Mouse (Mus musculus): Measurements from ENCODE around the gene Syne4. TPM values are rescaled to one million over a fixed set of nuclear protein-coding genes. Genes with fewer than 3 reads are reported as not detected.

Gene Syne4
- polyA plus RNA-seq (2015; fragmentation: Nextera tagmentation; extraction: Ambion mirVana) = 2.6 and 3.4 TPM in 2 replicates

DNA sequence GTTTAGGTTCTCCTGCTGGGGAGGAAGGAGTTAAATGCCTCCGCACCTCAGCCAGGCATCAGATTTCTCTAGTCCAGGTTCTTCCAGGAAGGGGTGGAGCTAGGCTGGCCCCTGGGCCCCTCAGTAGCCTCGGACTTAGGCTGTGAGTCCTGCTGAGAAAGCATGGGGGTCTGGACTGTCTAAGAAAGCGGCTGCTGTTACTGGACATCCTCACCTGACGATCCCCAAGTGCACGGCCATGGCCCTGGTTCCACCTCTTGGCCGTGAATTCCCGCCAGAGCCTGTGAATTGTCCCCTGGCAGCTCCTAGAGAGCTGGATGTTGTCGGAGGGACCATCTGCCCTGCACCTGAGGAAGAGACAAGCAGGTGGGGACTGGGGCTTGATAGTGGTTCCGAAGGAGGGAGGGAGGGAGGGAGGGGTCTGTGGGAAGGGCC lies at the start of gene Syne4:
Gene Syne4, plus strand, starts transcription at position 87 of the 435 bp plus-strand sequence.

DNA sequence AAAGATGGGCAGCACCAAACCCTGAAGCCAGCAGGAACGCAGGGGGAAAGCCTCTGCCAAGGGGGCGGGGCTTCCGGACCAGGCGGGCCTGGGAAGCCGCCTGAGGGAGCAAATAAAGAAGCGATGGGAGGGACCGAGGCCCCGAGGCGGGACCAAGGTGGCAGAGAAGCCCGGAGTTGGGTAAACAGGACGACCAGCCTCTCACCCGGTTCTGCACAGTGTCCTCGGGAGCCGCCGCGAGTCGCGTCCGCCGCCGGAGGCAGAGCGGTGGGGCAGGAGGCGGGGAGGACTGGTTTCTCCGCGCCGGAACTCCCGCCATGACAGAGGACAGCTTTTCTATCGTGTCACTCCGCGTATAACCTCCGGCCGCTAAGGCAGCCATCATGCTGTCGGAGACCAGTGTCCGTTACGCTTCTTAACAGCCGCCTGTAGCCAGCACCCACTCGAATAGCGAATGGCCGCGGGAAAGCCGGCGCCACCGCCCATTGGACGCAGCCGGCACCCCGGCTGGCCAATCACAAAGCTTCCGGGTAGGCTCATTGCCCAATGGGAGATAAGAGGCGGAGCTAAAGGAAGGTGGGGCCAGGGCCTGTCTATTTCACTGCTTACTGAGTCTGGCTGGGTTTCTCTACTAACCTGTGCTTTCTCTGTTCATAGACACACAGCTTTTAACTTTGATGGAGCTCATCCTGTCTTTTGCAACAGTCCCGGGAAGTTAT lies 34.5 kb upstream of the Syne4 start, which contains the start of the genes Thap8 and Wdr62:
Gene Thap8, plus strand, starts transcription at position 144 of the 719 bp plus-strand sequence.
Gene Wdr62, minus strand, starts transcription at position 469 of the 719 bp plus-strand sequence.

DNA sequence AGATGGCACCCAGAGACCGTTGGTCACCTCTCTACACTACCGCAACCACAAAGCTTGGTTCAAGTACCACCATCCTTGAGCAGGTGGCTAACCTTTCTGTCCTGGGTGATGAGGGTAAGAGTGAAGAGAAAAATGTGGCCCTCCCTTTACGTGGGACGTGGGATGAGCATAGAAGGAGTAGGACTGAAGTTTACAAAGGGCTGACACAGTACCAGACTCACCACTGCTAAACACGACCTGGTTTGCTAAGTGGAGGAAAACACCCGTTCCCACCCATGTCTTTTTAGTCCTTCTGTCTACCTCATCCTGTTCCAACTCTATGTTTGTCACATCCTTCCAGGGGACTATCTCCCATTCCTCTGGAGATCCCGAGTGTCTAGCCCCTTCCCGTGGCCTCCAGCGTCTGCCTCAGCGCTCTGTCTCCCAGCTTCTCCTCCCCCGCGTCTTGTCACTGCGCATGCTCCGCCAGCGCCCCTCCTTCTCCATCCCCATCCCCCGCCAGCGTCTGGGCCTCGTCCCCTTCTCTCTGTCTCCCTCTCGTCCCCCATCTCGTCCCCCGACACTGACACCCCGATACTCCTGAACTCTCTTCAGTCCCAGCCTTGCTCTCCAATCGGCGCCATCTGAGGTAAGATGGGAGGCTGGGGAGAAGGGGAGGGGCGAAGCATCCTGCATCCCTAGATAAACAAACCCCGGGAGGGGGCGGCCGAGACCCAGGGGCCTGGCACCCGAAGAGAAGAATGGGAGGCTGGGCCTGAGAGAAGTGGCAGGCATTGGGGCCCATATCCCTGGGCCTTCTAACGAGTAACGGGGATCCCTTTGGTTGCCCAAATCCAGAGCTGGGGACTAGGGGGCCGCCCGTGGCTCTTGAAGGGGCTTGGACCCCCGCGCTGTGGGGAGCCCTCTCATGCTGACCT lies 23.1 kb upstream of the Syne4 start, which contains the start of gene Clip3:
Gene Clip3, plus strand, starts transcription at position 514 of the 917 bp plus-strand sequence.

DNA sequence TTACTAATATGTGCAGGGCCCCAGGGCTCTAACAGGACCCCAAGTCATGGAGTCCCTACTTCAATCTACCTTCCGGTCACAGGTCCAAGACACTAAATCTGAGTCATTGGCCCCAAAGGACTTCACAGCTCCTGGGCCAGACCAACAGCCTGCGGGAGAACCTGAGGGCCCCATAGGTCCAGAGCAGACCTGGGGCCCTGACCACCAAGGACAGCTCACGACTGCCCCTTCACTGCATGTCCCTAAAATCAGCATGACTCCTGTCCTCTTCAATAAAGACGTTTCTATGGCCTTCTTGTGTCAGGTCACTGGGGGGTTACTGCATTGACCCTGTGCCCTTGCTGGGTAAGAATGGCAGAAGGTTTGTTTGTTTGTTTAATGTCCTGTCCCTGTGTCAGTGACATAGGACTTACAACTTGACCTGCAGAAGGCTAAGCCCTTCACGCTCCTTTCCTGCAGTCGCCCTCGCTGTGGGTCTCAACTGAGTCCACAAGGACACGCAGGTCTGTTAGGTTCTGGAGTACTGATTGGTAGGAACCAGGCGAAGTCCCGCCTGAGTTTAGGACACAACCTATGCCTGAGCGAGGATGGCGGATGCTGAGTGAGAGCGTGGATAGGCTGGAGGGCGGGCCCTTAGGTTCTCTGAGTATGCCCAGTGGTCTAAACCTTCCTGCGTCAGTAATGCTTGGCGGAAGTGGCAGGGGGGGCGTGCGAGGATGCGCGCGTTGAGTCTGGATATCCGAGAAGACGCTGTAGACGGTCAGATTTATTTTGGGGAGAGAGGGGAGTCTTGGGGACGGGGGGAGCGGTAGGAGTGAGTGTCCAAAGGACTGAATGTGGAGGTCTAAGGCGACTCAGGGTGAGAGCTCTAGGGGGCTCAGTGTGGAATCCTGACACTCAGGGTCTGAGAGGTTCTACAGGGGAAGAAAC lies 6.3 kb upstream of the Syne4 start, which contains the start of gene Alkbh6:
Gene Alkbh6, plus strand, starts transcription at position 642 of the 930 bp plus-strand sequence.

DNA sequence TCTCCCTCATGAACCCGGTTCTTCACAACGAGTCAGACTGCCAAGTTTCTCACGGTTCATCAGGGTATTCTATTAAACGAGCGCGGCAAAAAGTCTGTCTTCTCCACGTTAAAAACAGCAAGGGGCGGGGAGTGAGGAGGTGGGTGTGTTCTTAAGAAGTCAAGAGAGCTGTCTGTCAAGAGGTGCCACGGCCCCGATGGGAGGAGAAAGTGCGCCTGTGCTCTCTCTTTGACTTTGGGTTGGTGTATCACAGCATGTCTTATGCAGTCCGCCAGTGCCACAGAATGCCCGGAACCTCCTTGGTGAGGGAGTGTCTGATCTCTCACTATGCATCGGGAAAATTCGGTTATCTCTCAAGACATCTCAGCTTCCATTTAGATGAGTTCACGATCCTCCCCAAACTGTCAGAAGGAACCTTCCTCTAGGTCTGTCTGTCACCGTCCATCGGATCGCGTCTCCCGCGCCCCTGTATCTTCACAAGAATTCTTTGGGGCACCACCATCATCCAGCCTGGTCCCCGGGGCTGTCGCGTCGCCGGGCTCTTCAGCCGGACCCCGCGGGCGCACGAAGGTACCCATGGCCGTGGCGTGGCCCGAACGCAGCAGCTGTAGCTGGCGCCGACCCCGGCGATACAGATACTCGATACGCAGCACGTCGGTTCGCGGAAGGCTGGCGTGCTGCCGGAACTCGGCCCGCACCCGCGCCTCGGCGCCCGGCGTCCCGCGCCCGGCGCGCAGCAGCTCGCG lies 7.1 kb downstream of the Syne4 start, which contains the start of gene E130208F15Rik:
Gene E130208F15Rik, plus strand, starts transcription at position 202 of the 746 bp plus-strand sequence.

DNA sequence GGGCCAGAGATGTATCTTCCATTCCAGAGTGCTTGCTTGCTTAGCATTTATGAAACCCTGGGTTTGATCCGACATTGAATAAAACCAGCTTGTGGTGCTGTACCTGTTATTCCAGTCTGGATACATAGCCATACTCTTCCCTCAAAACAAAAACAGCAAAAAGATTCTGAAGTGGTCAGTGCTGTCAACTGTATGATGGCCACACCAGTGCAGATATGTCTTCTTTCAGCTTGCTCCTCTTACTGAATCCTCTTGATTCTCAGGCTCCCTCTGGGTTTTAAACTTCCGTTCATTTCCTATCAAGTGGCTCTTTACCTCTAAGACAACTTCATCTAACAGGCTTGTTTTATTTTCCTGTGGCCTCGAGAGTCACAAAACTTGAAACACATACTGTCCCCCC lies 9.2 kb downstream of the Syne4 start, which contains the start of gene Sdhaf1:
Gene Sdhaf1, minus strand, starts transcription at position 101 of the 400 bp plus-strand sequence.

DNA sequence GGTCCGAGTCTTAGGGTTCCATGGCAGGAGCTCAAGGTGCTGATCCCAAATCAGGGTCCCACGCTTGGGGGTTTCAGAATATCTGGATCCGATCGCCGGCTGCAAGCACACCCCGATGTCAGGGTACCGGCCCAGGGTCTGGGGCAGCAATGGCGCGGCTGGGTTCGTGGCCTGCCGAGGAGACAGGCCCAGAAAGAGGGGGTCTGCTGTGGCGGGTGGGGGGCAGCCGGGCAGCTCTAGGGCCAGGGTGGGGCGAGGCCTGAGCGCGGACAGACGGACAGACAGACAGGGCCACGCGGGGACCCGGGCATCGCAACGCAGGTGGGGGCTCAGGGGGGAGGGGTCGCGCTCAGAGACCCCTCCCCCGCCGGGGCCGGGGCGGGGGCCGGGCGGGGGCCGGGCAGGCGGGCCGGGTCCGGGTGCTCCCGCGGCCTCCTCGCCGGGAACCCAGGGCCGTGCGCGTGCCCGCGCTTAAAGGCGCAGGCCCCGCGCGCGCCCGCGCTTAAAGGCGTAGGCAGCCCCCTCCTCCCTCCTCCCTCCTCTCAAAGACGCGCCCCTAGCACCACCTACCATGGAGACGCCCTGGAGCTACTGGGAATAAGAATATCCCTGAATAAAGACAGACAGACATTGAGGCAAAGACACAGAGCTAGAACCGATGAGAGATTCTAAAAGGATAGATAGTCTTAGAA lies 48.2 kb downstream of the Syne4 start, which contains the start of gene Lrfn3:
Gene Lrfn3, minus strand, starts transcription at position 121 of the 692 bp plus-strand sequence.

Other genes starting within 250 kb of the Syne4 start
- gene Zfp82, start 241.9 kb upstream of the Syne4 start, polyA plus RNA-seq (2015; fragmentation: Nextera tagmentation; extraction: Ambion mirVana) = 1.5 and 2.6 TPM in 2 replicates
- gene Gm26920, start 224.4 kb upstream of the Syne4 start, polyA plus RNA-seq (2015; fragmentation: Nextera tagmentation; extraction: Ambion mirVana) = 0.84 TPM in 1 of 2 replicates, not detected in the other
- gene Zfp566, start 224.3 kb upstream of the Syne4 start, polyA plus RNA-seq (2015; fragmentation: Nextera tagmentation; extraction: Ambion mirVana) = 2.7 and 5.3 TPM in 2 replicates
- gene Zfp260, start 220.0 kb upstream of the Syne4 start, polyA plus RNA-seq (2015; fragmentation: Nextera tagmentation; extraction: Ambion mirVana) = 19.7 and 22.8 TPM in 2 replicates
- gene Zfp382, start 192.9 kb upstream of the Syne4 start, polyA plus RNA-seq (2015; fragmentation: Nextera tagmentation; extraction: Ambion mirVana) = 1.9 and 2.0 TPM in 2 replicates
- gene Zfp146, start 145.1 kb upstream of the Syne4 start, polyA plus RNA-seq (2015; fragmentation: Nextera tagmentation; extraction: Ambion mirVana) = 6.0 and 7.1 TPM in 2 replicates
- gene Cox7a1, start 130.7 kb upstream of the Syne4 start, polyA plus RNA-seq (2015; fragmentation: Nextera tagmentation; extraction: Ambion mirVana) = 1.4 and 2.1 TPM in 2 replicates
- 72.4 and 74.1 TPM in 2 replicates for gene Capns1, start 116.0 kb upstream of the Syne4 start, polyA plus RNA-seq (2015; fragmentation: Nextera tagmentation; extraction: Ambion mirVana)
- 76.3 and 78.3 TPM in 2 replicates for gene Polr2i, start 82.9 kb upstream of the Syne4 start, polyA plus RNA-seq (2015; fragmentation: Nextera tagmentation; extraction: Ambion mirVana)
- 75.0 and 79.1 TPM in 2 replicates for gene Tbcb, start 82.5 kb upstream of the Syne4 start, polyA plus RNA-seq (2015; fragmentation: Nextera tagmentation; extraction: Ambion mirVana)
- gene Ovol3, start 79.1 kb upstream of the Syne4 start, polyA plus RNA-seq (2015; fragmentation: Nextera tagmentation; extraction: Ambion mirVana) = not detected in 2 replicates
- 0.18 TPM in 2 replicates for gene Thap8, start 34.7 kb upstream of the Syne4 start, polyA plus RNA-seq (2015; fragmentation: Nextera tagmentation; extraction: Ambion mirVana)
- gene Wdr62, start 34.4 kb upstream of the Syne4 start, polyA plus RNA-seq (2015; fragmentation: Nextera tagmentation; extraction: Ambion mirVana) = 9.3 and 10.4 TPM in 2 replicates
- 4.1 and 6.3 TPM in 2 replicates for gene Clip3, start 23.1 kb upstream of the Syne4 start, polyA plus RNA-seq (2015; fragmentation: Nextera tagmentation; extraction: Ambion mirVana)
- gene Alkbh6, start 6.1 kb upstream of the Syne4 start, polyA plus RNA-seq (2015; fragmentation: Nextera tagmentation; extraction: Ambion mirVana) = 22.7 and 26.0 TPM in 2 replicates
- not detected in 2 replicates for gene E130208F15Rik, start 6.9 kb downstream of the Syne4 start, polyA plus RNA-seq (2015; fragmentation: Nextera tagmentation; extraction: Ambion mirVana)
- gene Sdhaf1, start 9.1 kb downstream of the Syne4 start, polyA plus RNA-seq (2015; fragmentation: Nextera tagmentation; extraction: Ambion mirVana) = 10.2 and 11.3 TPM in 2 replicates
- gene Lrfn3, start 48.0 kb downstream of the Syne4 start, polyA plus RNA-seq (2015; fragmentation: Nextera tagmentation; extraction: Ambion mirVana) = 0.81 and 1.0 TPM in 2 replicates
- gene Tyrobp, start 99.0 kb downstream of the Syne4 start, polyA plus RNA-seq (2015; fragmentation: Nextera tagmentation; extraction: Ambion mirVana) = 396 and 576 TPM in 2 replicates
- gene Hcst, start 105.0 kb downstream of the Syne4 start, polyA plus RNA-seq (2015; fragmentation: Nextera tagmentation; extraction: Ambion mirVana) = 32.8 and 46.4 TPM in 2 replicates
- gene Nfkbid, start 106.9 kb downstream of the Syne4 start, polyA plus RNA-seq (2015; fragmentation: Nextera tagmentation; extraction: Ambion mirVana) = 4.5 and 5.9 TPM in 2 replicates
- 2.0 and 2.3 TPM in 2 replicates for gene Aplp1, start 130.7 kb downstream of the Syne4 start, polyA plus RNA-seq (2015; fragmentation: Nextera tagmentation; extraction: Ambion mirVana)
- 0.04 and 0.23 TPM in 2 replicates for gene Kirrel2, start 142.9 kb downstream of the Syne4 start, polyA plus RNA-seq (2015; fragmentation: Nextera tagmentation; extraction: Ambion mirVana)
- 0.21 and 0.32 TPM in 2 replicates for gene Nphs1, start 143.5 kb downstream of the Syne4 start, polyA plus RNA-seq (2015; fragmentation: Nextera tagmentation; extraction: Ambion mirVana)
- gene Prodh2, start 178.8 kb downstream of the Syne4 start, polyA plus RNA-seq (2015; fragmentation: Nextera tagmentation; extraction: Ambion mirVana) = 0.10 TPM in 1 of 2 replicates, not detected in the other
- 3.5 TPM in 2 replicates for gene Arhgap33, start 220.3 kb downstream of the Syne4 start, polyA plus RNA-seq (2015; fragmentation: Nextera tagmentation; extraction: Ambion mirVana)
- gene Hspb6, start 237.4 kb downstream of the Syne4 start, polyA plus RNA-seq (2015; fragmentation: Nextera tagmentation; extraction: Ambion mirVana) = 14.6 and 14.7 TPM in 2 replicates
- gene Proser3, start 237.5 kb downstream of the Syne4 start, polyA plus RNA-seq (2015; fragmentation: Nextera tagmentation; extraction: Ambion mirVana) = 2.5 and 3.4 TPM in 2 replicates
- gene Lin37, start 245.0 kb downstream of the Syne4 start, polyA plus RNA-seq (2015; fragmentation: Nextera tagmentation; extraction: Ambion mirVana) = 38.8 and 42.2 TPM in 2 replicates
- 61.2 and 70.3 TPM in 2 replicates for gene U2af1l4, start 248.5 kb downstream of the Syne4 start, polyA plus RNA-seq (2015; fragmentation: Nextera tagmentation; extraction: Ambion mirVana)
- 4.4 and 4.9 TPM in 2 replicates for gene Gm49396, start 248.5 kb downstream of the Syne4 start, polyA plus RNA-seq (2015; fragmentation: Nextera tagmentation; extraction: Ambion mirVana)
- 105 and 115 TPM in 2 replicates for gene Psenen, start 248.8 kb downstream of the Syne4 start, polyA plus RNA-seq (2015; fragmentation: Nextera tagmentation; extraction: Ambion mirVana)

Data from spleen, postnatal 0 days (tissue).